Mouse (Mus musculus): Measurements from ENCODE around the gene Arcn1.

Arcn1 gene

GRCm38 (mm10) chr9:44719632-44720357 is 47.9 kb downstream of the Arcn1 start:
- no peak for DNase-seq (ENCODE audit: low read depth, low spot score)

GRCm38 (mm10) chr9:44718937-44719631 is 48.6 kb downstream of the Arcn1 start:
- no peak for DNase-seq (ENCODE audit: low read depth, low spot score)

DNA sequence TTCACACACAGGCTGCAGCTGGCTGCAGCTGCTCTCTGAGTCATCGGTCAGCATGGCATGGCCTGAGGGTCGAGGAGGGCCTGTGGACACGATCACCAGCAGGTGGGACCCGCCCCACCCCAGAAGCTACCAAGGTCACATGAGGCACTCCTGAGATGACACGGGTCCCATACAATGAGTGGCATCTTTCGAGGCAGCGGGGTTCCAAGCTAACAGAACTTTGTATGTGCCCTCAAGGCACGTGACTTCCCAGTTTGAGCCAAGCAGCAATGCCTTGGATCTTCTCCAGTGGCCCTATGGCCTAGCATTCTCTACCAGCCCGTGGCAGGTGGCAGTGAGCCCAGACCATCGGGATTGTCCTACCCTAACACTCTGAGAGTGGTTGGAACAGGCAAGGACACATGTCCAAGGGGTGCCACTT is 49.8 kb downstream of the Arcn1 start:
- no peak for DNase-seq (ENCODE audit: low read depth, low spot score)

GRCm38 (mm10) chr9:44716997-44717821 is 50.4 kb downstream of the Arcn1 start:
- peak; percentile 75 for DNase-seq (ENCODE audit: low read depth, low spot score)

- DNase-seq (ENCODE audit: low read depth, low spot score), result no peak
Observed at GRCm38 (mm10) chr9:44715705-44716362, 51.8 kb downstream of the Arcn1 start.

GRCm38 (mm10) chr9:44715109-44715508 is 52.5 kb downstream of the Arcn1 start:
- DNase-seq (ENCODE audit: low read depth, low spot score), result no peak

GRCm38 (mm10) chr9:44713574-44713973 is 54.1 kb downstream of the Arcn1 start:
- DNase-seq (ENCODE audit: low read depth, low spot score), result no peak

DNA sequence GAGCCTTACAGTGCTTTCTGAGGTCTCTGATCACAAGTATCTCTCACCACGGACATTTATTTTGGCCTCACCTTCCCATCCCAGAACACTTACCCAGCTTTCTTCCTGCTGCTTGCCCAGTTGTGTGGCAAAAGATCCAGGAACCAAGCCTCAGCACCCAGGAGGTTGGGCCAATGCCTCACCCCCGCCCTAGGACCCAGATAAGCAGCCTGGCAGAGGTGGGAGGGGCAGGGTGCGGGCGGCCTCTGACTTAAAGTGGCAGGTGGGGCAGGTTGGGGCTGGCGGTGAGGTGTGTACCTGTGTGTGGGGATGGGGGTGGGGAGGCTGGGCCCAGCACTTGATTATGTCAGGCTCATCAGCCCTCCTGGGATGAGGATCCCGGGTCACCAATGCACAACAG is 54.6 kb downstream of the Arcn1 start:
- DNase-seq (ENCODE audit: low read depth, low spot score), result no peak

DNA sequence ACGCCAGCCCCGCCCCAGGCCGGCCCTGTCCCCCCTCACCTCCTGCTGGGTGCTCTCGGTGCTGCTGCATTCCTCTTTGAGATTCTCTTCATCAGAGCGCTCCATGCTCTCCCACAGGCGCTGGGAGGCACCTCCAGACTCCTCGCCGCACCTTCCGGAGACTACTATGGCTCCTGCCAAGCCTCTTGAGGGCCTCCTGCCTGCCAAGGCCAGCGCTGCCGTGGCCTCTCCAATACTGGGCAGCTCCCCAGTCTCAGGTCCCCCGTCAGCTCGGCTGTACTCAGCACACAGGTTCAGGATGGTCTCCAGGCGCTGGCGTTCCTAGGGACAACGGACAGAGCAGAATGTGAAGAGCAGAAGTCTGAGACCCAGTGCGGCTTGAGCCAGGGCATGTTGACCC is 56.0 kb downstream of the Arcn1 start:
- no peak for DNase-seq (ENCODE audit: low read depth, low spot score)

GRCm38 (mm10) chr9:44710213-44710612 is 57.4 kb downstream of the Arcn1 start:
- no peak for DNase-seq (ENCODE audit: low read depth, low spot score)

DNA sequence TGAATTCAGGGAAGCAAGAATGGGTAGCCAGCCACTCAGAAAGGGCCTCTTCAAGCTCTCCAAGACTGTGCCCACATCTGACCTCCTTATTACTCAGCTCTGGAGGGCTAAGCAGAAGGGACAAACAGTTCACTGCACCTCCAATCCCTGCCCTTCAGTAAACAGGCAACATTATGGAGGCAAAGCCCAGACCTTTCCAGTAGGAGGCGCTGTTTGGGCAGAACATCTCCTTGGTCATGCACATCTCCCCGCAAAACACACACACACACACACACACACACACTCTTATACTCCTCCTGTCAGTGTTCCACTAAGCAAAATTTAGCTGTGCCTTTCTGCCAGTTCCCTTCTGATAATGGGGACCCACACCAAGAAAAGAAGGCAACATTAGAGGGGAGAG is 58.0 kb downstream of the Arcn1 start:
- peak; percentile 77 for DNase-seq (ENCODE audit: low read depth, low spot score)

- DNase-seq (ENCODE audit: low read depth, low spot score), result no peak
Observed at GRCm38 (mm10) chr9:44708925-44709324, 58.7 kb downstream of the Arcn1 start.

DNA sequence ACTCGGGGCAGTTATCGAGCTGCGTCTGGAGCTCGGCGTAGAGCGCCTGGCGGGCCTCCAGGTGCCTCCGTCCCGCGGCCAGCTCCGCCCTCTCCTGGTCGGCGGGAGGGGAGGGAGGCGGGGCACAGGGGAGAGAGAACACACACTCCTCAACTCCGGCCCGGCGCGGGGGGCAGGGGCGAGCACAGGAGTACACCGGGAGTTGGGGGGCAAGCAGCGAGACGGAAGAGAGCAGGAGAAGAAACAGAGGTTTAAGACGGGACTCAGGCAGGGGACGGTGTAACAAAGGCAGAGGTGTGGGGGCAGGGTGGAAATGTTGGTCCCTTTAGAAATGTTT is 59.2 kb downstream of the Arcn1 start:
- peak; percentile 71 for DNase-seq (ENCODE audit: low read depth, low spot score)

DNA sequence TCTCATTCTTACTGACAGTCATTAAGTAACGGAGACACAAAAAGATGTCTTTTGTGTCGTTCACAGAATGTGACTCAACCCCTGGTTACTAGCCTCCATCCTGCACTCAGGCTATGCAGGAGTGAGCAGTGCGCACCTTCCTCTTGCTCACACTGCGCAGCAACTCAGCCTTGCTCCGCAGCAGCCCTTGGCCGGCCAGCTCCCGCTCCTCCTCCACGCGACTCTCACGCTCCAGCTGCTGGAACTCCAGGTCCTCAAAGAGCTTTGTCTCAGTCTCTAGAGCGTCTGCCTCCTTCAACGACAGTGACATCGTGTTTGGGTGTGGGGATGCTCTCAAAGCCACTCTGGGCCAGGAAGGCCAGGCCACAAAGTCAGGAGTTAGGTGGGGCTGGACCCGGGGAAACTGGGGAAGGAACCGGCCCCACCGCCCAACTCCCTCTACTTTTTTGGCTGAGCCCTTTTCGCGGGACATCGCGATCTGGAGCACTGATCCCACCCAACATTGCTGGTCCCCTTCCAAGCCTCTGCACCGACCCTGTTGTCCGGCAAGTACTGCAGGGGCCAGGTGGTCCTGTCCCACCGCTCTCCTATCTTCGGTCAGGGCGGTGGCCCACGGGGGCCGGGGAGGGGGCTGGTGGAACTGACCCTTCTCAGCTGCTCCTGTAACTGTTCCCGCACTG is 59.8 kb downstream of the Arcn1 start:
- no peak for DNase-seq (ENCODE audit: low read depth, low spot score)

- DNase-seq (ENCODE audit: low read depth, low spot score), result no peak
Observed at GRCm38 (mm10) chr9:44699730-44700129, 67.9 kb downstream of the Arcn1 start.

GRCm38 (mm10) chr9:44699196-44699595 is 68.4 kb downstream of the Arcn1 start:
- no peak for DNase-seq (ENCODE audit: low read depth, low spot score)

DNA sequence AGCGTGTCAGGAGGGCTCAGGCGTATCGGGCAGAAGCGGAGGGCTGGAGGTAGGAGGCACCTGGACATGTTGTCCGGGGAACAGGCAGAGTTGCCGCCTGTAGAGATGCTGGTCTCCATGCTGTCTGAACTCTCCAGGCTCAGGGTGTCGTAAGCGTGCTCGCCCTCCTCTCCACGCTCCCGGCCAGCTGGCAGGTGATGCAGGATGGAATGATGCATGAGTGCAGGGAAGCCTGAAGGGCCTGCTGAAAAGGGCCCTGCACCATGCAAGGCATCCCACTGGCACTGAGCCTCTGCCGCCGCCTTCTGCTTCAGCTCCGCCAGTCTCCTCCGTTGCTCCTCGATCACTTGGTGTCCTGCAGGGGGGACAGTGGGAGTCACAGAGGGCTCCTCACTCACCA is 69.8 kb downstream of the Arcn1 start:
- no peak for DNase-seq (ENCODE audit: low read depth, low spot score)

- no peak for DNase-seq (ENCODE audit: low read depth, low spot score)
Observed at GRCm38 (mm10) chr9:44693071-44693470, 74.6 kb downstream of the Arcn1 start.

DNA sequence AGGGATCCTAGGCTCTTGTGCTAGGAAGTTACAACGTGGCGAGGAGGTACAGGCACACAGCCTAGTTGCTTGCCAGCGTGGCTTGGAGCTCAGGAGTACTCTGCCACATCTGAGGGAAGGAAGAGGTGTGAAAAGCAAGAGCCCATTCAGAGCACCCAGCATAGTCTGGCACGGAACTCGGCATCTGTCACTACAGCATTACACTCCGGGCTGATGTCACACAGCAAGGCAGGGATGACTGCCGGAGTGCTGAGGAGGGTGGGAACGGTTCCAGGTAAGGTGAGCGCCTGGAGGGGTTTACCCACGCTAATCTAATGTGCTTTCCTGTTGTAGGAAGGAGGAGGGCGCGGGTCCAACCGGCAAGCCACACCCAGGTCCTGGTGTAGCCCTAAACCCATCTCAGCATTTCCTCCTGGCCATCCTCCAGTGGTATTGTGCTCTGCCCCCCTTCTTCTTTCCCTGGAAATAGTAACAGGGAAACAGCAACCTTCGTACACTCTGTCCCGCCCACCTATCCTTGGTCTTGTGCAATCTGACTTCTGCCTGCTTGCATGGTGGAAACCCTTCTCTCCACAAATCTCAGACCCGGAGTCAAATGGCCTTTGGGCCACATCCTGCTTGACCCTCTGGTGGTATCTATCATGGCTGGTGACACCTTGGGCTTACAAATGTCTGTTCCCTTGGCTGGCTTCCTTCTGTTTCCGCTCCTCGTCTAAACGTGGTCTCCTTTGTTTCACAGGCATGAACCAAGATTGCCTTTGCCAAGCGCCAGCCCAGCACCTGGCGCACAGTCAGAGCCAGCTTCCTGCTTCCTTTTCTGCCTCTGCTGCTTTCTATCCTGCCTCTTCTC is 75.7 kb downstream of the Arcn1 start:
- peak; percentile 31 for DNase-seq (ENCODE audit: low read depth, low spot score)
